Mouse (Mus musculus) kidney, postnatal 10 days (tissue): ENCODE data around the gene Ccdc138.
"Not testable (repeated sequence)": the region's sequence is repeated elsewhere in the genome, so short reads cannot be mapped to it uniquely, and the experiment has no call there.

ENCODE experiments used
- DNase-seq: peaks from one replicate; pipeline ENCODE4 v3.0.0; 2021; ENCODE audit warnings: mixed read lengths

Gene Ccdc138

DNA sequence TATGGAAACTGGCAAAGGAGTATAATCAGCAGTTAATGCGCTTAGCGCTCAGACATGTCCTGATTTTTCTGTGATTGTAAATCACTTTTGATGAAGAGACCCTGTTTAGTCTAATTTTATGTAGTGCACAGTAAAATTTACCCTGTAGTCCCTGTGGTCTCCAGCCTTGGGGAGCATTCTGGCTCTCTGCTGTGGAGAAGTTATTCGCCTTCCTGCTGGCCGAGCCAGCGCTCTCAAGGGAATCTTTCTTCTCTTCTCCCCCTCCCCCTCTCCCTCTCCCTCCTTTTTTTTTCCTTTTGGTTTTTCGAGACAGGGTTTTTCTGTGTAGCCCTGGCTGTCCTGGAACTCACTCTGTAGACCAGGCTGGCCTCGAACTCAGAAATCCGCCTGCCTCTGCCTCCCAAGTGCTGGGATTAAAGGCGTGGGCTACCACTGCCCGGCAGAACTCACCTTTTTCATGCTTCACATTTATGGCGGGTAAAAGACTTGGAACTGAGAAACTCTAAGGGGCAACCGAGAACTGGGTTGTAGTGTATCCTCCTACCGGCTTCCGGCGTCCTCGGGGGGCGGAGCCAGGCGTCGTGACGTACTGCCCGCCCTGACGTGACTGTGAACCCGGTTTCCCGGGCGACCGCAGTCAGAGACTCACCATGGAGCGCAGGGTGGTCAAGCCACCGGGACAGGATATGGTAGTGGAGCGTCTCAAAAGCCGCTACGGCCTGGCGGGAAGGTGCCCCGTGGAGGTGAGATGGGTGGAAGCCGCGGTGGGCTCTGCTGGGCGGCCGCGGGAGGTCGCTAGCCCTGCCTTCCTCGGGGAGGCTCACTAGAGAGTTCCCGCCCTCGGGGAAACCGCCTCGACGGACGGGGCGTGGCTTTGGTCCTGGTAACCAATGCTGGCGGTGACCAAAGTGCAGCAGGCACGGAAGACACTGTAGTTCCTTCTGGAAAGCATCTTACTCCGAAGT is at the start of gene Ccdc138:
Ccdc138 (plus strand) TSS at position 629 of the 965 bp plus-strand sequence.
- DNase-seq, result peak; percentile 97

DNA sequence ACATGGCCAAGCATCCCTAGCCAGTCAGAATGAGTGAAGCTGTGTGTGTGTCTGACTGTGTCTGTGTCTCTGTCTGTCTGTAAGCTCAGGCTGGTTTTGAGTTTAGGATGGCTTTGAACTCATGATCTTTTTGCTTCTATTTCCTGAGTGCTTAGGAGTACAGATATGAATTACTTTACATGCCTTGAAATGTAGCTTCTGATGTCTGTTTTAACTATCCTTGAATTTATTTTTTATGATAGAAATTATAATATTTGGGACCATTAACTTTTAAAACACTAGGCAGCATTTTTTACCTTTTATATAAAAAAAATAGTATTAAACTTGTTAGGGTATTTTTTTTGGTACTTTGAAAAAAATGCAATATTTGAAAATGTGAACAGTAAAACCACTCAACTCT is 46.2 kb upstream of the Ccdc138 start:
- DNase-seq, result no peak

DNA sequence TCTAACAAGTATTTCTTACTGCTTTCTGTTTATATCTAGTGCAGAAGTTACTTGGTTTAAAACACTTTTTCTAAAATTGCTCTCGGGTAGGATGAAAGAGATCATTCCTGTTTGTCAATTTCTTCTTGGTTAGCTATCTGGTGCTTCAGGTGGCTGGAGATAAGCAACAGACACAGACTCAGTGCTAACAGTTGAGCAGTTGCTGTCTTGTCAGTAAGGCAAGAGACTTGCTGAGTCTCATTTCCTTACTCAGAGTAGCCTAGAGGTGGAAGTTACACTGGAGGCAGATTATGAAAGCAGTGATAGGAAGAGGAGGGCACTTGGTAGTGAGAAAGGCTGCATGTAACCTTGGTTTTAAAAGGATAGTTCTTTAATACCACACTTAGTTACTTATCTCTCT is 45.6 kb upstream of the Ccdc138 start:
- DNase-seq, result no peak

DNA sequence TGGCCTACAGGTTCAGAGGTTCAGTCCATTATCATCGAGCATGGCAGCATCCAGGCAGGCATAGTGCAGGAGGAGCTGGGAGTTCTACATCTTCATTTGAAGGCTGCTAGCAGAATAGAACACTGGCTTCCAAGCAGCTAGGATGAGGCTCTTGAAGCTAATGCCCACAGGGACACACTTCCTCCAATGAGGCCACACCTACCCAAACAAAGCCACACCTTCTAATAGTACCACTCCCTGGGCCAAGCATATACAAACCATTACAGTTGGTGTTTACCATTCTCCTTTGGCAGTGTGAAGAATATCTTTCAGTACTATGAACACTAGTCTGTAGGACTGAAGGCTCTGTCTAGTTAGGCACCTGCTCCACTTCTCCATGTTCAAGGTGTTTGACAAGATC is 37.9 kb upstream of the Ccdc138 start:
- DNase-seq, result no peak

DNA sequence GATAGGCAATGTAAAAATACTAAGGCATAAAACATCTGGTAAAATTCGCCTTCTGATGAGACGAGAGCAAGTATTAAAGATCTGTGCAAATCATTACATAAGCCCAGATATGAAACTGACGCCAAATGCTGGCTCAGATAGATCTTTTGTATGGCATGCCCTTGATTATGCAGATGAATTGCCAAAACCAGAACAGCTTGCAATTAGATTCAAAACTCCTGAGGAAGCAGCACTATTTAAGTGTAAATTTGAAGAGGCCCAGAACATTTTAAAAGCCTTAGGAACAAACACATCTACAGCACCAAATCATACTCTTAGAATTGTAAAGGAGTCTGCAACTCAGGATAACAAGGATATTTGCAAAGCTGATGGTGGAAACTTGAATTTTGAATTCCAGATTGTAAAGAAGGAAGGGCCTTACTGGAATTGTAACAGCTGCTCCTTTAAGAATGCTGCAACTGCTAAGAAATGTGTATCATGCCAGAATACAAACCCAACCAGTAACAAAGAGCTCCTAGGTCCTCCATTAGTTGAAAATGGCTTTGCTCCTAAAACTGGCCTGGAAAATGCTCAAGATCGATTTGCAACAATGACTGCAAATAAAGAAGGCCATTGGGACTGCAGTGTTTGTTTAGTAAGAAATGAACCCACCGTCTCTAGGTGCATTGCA is 20.5 kb upstream of the Ccdc138 start:
- DNase-seq, result no peak

DNA sequence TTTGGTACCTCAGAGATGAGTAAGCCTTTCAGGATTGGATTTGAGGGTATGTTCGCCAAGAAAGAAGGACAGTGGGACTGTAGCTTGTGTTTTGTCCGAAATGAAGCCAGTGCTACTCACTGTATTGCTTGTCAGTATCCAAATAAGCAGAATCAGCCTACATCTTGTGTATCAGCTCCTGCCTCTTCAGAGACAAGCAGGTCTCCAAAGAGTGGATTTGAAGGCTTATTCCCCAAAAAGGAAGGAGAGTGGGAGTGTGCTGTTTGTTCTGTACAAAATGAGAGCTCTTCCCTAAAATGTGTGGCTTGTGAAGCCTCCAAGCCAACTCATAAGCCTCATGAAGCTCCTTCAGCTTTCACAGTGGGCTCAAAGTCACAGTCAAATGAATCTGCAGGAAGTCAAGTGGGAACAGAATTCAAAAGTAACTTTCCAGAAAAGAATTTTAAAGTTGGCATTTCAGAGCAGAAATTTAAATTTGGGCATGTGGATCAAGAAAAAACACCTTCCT is 19.6 kb upstream of the Ccdc138 start:
- DNase-seq, result no peak

DNA sequence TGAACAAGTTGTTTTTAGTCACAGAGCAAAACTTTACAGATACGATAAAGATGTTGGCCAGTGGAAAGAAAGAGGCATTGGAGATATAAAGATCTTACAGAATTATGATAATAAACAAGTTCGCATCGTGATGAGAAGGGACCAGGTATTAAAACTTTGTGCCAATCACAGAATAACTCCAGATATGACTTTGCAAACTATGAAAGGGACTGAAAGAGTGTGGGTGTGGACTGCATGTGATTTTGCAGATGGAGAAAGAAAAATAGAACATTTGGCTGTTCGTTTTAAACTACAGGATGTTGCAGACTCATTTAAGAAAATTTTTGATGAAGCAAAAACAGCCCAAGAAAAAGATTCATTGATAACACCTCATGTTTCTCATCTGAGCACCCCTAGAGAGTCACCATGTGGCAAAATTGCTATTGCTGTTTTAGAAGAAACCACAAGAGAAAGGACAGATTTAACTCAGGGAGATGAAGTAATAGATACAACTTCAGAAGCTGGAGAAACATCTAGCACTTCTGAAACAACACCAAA is 17.7 kb upstream of the Ccdc138 start:
- no peak for DNase-seq

DNA sequence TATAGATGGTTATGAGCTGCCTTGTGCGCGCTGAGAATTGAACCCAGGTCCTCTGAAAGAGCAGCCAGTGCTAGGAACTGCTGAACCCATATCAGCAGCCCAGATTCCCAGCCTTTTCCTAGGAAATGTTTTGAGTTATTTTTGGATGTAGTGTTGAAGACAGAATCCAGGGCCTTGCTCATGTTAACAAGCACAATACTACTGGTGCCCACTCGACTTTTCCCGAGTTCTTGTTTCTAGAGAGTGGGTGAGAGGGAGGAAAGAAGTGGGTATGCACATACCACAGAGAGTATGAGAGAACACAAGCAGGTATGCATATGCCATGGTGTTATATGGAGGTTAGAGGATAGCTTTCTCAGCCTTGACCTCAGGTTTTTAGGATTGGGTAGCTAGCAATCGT is 6.7 kb upstream of the Ccdc138 start:
- DNase-seq, result no peak

DNA sequence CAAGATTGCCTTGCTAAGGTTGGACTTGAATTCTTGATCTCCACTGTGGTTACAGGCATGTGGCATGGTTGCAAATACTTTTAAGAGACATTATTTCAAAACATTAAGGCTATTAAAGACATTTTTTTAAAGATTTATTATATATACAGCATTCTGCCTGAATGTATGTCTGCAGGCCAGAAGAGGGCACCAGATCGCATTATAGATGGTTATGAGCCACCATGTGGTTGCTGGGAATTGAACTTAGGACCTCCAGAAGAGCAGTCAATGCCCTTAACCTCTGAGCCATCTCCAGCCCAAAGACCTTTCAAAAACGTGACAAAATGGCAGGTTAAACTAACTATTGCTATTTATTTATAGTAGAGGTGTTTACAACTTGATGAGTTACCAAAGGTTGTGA is 2.1 kb upstream of the Ccdc138 start:
- DNase-seq, result no peak

DNA sequence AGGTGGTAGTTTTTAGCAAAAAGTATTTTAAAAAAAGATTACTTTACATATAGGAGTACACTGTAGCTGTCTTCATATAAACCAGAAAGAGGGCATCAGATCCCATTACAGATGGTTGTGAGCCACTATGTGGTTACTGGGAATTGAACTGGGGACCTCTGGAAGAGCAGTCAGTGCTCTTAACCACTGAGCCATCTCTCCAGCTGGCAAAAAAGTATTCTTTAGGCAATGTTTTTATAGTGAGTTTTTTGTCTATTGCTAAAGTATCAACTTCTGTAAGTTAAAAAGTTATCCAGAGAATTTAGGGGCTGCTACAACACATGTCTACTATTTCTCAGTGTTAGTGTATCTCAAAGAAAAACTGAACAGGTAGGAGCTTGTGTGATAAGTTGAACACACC is 1.0 kb upstream of the Ccdc138 start:
- DNase-seq, result no peak

DNA sequence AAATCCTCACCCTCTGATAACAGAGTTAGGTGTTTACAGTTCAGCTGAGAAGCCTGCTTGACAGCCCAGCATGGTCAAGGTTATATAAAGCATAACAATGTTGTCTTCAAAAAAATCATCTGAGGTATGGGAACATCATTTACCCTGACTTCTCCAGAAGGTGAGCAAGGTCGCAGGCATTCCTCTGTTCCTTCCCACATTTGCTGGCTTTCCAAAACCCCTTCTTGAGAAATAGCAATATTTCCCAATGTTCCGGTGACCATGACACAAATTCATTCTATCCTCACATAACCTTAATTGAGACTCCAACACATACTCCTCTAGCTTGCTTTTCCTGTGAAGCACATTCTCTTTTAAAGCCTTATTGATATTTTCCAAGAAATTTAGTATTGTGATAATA is 768 bp downstream of the Ccdc138 start:
- no peak for DNase-seq

DNA sequence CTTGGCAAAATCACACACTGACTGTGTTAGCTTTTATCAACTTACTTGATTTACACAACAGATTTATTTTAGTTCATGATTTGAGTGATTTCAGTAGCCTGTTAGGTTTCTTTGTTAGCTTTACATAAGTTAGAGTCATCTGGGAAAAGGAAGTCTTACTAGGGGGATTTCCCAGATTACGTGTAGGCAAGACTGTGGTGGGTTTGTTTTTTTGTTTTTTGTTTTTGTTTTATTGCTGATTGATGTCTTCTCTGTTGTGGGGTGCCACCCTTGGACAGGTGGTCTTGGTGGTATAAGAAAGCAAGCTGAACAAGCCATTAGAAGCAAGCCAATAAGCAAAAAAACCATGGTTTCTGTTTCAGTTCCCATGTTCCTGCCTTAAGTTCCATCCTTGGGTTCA is 31.6 kb downstream of the Ccdc138 start:
- DNase-seq, result no peak

DNA sequence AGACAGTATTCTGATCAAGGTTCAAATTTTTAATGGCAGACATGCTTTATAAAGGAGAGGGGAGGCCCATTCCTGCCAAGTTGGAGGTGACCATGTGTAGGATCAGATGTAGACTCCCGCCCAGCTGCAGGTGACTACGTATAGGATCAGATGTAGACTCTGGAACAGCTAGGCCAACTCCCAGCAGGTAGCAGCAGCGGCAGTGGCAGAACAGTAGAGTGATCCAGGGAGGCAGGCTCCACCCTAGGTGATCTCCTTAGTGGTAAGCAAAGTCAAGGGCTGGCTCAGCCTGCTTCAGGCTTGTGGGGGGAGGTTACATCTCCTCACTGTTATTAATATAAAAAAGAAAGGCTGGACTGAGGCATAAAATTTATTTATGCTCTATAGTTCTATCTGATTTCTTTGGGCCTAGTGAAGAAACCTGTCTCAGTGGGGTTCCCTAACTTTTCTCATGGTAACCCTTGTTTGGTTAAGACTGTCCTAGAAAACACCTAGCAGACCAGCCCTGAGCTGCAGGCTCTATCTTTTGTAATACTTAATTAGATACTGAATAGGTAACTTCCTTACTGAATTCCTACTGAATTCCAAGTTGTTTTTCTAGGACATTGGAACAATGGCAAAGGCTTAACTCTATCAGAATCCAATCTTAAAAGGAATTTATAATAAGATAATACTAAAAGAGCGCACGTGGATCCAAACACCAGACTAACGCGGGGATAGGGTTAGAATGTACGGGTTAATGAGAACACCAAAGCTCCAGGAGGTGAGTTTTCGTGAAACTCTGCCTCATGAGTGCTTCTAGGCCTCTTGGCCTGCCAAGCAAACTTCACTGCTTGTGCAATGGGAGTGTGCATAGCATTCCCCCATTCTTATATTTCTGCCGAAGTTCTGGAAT is 33.4 kb downstream of the Ccdc138 start:
- DNase-seq, result no peak

DNA sequence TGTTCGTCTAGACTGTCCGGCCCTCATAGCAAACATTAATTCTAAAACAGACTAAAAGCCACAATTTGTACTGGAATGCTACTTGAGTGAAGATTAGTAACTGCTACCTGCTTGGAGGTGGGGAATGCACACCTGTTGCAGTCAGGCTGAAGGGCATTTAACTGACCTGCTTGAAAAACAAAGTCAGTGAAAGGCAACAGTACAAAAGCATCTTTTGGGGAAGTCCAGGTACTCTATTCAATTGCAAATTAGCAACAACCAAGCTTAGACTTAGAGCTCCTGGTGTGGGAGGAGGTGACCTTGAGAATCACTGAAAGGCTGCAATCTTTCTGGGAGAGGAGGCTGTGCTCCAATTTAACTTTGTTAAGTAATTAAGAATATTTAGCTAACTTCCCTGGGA is 34.4 kb downstream of the Ccdc138 start:
- DNase-seq, result no peak

DNA sequence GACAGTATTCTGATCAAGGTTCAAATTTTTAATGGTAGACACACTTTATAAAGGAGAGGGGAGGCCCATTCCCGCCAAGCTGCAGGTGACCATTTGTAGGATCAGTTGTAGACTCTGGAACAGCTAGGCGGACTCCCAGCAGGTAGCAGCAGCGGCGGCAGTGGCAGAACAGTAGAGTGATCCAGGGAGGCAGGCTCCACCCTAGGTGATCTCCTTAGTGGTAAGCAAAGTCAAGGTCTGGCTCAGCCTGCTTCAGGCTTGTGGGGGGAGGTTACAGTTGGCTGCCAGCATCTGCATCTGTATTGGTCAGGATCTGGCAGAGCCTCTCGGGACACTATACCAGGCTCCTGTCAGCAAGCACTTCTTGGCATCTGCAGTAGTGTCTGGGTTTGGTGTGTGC is 38.5 kb downstream of the Ccdc138 start:
- DNase-seq, result not testable (repeated sequence)

DNA sequence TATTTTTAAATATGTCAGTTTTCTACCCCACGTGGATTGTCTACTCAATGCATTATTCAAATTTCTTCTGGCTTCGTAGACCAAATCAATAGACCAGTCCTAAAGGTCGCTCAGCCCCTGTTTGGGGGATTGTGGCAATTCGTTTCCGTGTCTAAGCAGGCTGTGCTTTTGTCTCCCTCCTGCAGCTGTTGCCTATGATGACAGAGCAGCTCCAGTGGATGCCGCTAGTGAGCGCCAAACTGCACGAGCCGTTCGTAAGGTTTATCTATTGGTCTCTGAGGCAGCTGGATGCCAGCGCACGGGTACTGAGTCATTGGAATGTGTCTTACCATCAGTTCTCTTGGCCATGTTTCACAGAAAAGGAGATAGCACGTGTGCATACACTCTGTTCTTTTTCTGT is 42.9 kb downstream of the Ccdc138 start:
- no peak for DNase-seq

DNA sequence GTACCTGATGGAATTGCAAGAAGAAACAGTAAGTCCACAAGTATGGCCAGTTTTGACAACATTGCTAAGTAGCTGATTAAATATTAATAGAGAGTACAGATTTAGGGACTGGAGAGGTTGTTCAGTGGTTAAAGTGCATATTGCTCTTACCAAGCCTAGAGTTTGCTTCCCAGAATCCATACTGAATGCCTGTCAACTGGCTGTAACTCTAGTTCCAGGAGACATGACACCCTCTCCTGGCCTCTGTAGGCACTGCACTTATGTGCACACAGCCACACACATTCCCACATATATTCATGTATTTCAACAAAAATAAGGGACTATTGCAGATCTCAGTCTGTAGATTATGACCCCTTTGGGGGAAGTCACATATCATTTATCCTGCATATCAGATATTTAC is 51.0 kb downstream of the Ccdc138 start:
- DNase-seq, result peak; percentile 36

DNA sequence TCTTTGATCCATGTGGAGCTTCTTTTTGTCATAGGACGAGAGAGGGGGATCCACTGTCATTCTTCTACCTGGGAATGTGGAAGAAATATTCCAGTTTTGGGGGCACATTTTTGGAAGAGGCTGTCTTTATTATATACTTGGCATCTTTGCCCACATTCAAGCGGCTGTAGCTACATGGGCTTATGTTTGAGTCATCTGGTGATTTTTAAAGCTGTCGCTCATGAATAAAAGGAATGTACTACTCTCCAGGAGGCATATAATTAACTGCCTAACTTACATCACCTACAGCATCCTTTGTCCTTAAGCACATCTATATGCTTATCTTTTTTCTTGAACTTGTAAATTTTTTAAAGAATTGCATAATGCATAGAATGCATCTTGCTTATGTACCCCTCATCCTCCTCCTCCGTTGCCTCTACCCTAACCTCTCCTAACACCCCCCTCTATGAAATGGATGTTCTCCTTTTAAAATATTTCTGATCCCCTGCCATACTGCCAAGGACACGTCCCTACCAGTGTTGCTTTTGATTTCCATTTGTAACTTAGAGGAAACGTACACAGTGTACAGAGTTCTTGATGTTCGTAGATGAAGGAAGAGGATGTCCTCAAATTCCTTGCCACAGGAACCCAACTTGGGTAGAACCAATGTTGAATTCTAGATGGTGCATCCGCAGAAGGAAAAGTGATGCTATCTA is 57.1 kb downstream of the Ccdc138 start:
- DNase-seq, result no peak

DNA sequence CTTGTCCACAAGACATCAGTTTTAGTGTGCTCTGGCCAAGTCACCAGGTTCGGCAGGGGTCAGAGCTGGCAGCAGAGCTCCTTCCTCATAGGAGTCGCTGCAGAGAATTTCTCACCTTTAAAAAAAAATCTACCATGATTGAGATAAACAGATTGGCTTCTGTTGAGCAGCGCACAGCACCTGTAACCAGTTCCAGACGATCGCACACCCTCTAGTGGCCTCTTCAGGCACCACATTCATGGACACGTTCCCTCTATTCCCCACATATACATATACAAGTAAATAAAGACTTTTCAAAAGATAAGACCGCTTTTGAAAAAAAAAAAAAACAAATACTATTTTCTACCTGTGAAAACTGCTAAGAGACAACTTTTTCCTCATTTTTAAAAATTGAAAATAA is 61.4 kb downstream of the Ccdc138 start:
- DNase-seq, result peak; percentile 71

DNA sequence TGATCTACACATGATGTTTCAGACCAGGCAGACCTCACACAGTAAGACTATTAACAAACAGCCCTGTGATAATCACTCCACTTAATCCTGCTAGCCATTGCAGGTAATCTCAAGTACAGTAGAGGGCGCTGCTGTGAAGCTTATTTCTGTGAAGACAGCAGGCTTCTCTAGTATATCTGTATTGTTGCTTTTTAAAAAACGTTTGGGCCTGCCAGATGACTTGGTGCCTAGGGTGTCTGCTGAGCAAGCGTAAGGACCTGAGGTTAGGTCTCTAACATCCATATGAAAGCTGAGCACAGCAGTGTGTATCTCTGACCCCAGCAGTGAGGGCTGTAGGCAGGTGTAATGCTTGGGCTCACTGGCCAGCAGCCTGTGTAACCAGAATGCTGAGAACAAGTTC is 62.2 kb downstream of the Ccdc138 start:
- peak; percentile 53 for DNase-seq

DNA sequence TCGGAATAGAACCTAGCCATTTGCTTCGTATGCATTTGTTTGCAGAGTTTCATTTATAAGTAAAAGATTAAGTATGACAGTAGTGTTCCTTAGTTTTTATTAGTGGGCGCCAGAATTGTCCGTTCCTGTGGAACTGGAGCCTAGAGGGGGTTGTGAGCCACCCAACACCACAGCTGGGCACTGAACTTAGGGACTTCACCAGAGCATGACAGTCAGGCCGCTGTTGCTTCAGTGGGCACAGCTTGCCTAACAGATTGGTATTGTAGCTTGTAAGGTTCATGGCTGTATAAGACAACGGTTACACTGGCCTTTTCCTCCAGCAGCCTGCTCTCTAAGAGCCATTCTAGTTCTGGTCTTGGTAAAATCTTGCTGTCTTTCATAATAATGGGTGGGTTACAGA is 62.8 kb downstream of the Ccdc138 start:
- peak; percentile 19 for DNase-seq
